Mouse (Mus musculus): ENCODE measurements around the gene Dazl.
"Not testable (repeated sequence)": the region's sequence is repeated elsewhere in the genome, so short reads cannot be mapped to it uniquely, and the experiment has no call there.

Dazl gene

GRCm38 (mm10) chr17:50291485-50292200 lies 1.8 kb downstream of the Dazl start:
- DNase-seq (ENCODE audit: low spot score) = no peak

DNA sequence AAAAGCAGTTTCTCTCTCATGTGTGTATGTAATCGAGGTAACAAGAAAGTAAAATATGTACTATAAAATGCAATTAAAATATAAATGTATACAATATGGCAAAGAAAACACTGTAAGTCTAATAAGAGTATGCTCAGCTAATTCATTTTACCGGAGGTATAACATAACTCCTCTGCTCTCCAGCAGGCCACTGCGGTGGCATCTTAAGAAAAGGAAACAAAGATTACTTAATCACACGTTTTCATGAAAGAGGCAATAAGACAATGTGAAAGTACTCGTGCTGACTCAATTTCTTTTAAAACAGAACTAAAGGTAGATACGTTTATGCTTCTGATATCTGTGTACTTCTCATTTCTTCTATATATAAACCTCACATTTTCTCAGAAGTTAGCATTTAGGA lies 8.6 kb downstream of the Dazl start:
- no peak for DNase-seq (ENCODE audit: low spot score)

DNA sequence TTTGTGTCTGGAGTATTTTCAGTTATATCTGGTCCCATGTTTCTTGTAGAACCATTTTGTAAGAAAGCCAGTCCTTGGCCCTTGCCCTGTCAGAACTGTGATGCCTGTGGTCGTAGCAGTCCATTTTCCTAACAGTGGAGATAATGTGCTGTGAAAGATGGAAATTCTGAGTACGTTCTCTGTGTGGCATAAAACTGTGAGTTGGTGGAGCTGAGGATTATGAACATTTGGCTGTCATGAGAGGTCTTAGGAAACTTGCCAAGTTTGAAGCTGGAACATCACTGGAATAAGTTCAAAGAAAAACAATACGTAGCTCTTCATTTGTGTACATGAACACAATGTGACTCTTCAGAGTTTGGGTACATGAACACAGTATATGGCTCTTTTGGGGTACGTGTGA lies 31.8 kb downstream of the Dazl start:
- not testable (repeated sequence) for DNase-seq (ENCODE audit: low spot score)

GRCm38 (mm10) chr17:50260856-50261255 lies 32.6 kb downstream of the Dazl start:
- DNase-seq (ENCODE audit: low spot score) = no peak

GRCm38 (mm10) chr17:50246605-50247004 lies 46.8 kb downstream of the Dazl start:
- no peak for DNase-seq (ENCODE audit: low spot score)

DNA sequence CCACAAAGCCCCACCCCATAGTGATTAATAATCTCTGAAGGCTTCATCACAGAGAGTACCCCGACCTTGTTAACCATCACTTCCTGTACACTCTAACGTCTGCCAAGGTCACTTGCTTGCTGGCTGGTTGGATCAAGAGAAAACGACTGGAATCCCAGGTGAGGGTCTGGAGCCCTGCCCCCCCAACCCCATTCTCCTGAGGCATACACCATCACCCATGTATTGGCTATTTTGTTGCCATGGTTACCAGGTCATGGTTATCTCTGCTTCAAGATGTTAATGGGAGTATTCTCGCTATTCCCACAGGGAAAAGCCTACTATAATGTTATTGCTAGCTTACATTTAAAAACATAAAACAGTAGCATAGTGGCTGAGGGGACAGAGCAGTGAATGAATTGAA lies 48.8 kb downstream of the Dazl start:
- no peak for DNase-seq (ENCODE audit: low spot score)

- no peak for DNase-seq (ENCODE audit: low spot score)
Measured at GRCm38 (mm10) chr17:50243326-50243725, 50.1 kb downstream of the Dazl start.

GRCm38 (mm10) chr17:50237818-50238610 lies 55.4 kb downstream of the Dazl start:
- DNase-seq (ENCODE audit: low spot score) = no peak

DNA sequence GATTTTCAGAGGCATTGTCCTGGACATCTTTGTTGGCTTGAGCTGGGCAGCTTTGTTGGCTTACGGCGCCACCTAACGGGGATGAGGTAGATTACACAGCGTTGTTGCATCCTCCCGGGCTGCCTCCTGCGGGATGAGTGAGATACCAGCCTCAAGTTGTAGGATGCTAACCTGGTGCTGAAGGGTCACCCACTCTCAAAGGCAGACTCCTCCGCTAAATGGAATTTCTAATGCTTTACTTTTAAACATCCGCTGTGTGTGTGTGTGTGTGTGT lies 56.1 kb downstream of the Dazl start:
- DNase-seq (ENCODE audit: low spot score) = peak; percentile 89

GRCm38 (mm10) chr17:50236702-50237435 lies 56.6 kb downstream of the Dazl start:
- DNase-seq (ENCODE audit: low spot score) = peak; percentile 39

- DNase-seq (ENCODE audit: low spot score) = peak; percentile 38
Measured at GRCm38 (mm10) chr17:50235943-50236701, 57.3 kb downstream of the Dazl start.

- DNase-seq (ENCODE audit: low spot score) = peak; percentile 27
Measured at GRCm38 (mm10) chr17:50233956-50234355, 59.5 kb downstream of the Dazl start.

DNA sequence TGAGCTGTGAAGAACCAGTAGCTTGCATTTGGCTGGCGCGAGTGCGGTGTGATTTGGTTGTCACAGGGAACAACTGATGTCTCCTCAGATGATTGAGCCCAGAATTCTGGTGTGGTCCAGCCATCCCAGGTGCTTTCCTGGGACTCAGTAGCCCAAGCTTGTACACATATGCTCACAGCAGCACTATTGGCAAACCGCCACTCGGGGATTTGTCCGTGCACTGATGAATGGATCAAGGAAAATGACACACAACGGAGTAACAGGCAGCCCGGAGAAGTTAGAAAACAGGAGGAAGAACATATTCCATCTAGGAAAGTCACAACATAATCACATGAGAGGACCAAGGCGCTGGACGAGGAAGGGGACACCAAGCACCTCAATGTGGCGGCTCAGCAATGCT lies 60.6 kb downstream of the Dazl start:
- peak; percentile 47 for DNase-seq (ENCODE audit: low spot score)

DNA sequence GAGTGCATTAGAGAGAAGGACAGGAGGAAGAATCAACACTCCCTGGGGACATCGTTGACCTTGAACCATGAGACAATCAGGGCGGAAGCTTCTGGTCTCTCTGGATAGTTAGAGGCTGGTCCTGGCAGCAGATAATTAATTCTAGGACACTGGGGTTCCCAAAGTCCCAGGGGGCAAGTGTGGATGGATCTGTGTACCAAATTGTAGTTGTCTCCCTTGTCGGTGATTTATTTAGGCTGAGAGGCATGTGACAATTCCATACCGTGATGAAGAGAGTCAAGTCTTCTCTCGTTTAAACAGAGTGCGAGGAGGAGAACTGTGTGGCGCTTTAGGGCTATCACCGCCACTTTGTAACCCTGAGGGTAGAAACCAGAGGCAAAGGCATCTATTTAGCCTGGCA lies 62.2 kb downstream of the Dazl start:
- peak; percentile 27 for DNase-seq (ENCODE audit: low spot score)

DNA sequence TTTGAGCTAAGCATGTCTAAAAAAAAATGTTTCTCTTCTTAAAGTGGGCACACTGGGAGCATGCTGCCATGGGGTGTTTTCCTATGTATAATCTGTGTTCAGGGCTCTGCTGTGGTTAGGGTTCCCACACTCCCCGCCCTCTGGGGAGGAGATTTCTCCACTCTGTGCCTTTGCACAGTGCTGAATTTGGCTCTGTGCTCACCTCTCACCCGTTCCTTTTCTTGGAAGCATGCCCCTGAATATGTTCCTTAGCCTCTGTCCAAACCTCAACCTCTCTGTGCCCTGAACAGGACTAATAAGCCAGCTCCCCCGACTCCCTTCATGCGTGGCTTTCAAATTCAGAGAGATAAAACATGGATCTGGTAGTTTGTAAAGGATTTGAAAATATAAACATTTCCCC lies 63.9 kb downstream of the Dazl start:
- peak; percentile 16 for DNase-seq (ENCODE audit: low spot score)

All from testis, postnatal 10 days (tissue).